Mouse (Mus musculus) forebrain, embryonic 16.5 days (tissue): ENCODE data around the gene Abhd12. TPM values are rescaled to one million over a fixed set of nuclear protein-coding genes. Genes with fewer than 3 reads are reported as not detected.
A peak's percentile ranks its signal among the peaks of the same experiment; 100 is the strongest.
"Not testable (repeated sequence)": the region's sequence is repeated elsewhere in the genome, so short reads cannot be mapped to it uniquely, and the experiment has no call there.

Experiments used
- ATAC-seq: fragments of 200-750 bp; cut with Nextera tagmentation; 2 replicates; pipeline ENCODE4 v1.8.0; 2017; ENCODE audit warnings: mild to moderate bottlenecking, moderate library complexity
- H3K27ac ChIP-seq: fragments of 300-500 bp; sonication (generic); 2 replicates; pipeline ENCODE4 v1.5.1; 2014; ENCODE audit warnings: low read length, control low read depth
- H3K27me3 ChIP-seq: fragments of 300-500 bp; sonication (generic); replicated peaks from 2 replicates; pipeline ENCODE4 v1.6.1; 2014; ENCODE audit warnings: low read length; ENCODE audit not compliant: control insufficient read depth, insufficient read depth
- H3K36me3 ChIP-seq: fragments of 300-500 bp; sonication (generic); 2 replicates; pipeline ENCODE4 v1.6.1; 2014; ENCODE audit not compliant: control insufficient read depth, insufficient read depth
- H3K4me1 ChIP-seq: fragments of 300-500 bp; sonication (generic); replicated peaks from 2 replicates; pipeline ENCODE4 v1.6.1; 2014; ENCODE audit warnings: low read length; ENCODE audit not compliant: control insufficient read depth, insufficient read depth
- H3K4me2 ChIP-seq: fragments of 300-500 bp; sonication (generic); 2 replicates; pipeline ENCODE4 v1.6.1; 2014; ENCODE audit warnings: mild to moderate bottlenecking, low read length, control low read depth
- H3K4me3 ChIP-seq: fragments of 300-500 bp; sonication (generic); replicated peaks from 2 replicates; pipeline ENCODE4 v1.5.1; 2014; ENCODE audit warnings: mild to moderate bottlenecking, low read length, control low read depth
- H3K9ac ChIP-seq: fragments of 300-500 bp; sonication (generic); replicated peaks from 2 replicates; pipeline ENCODE4 v1.6.1; 2014; ENCODE audit warnings: low read depth, low read length, control low read depth
- H3K9me3 ChIP-seq: fragments of 300-500 bp; sonication (generic); 2 replicates; pipeline ENCODE4 v1.6.1; 2016; ENCODE audit warnings: low read length; ENCODE audit not compliant: control insufficient read depth
- WGBS: fragments of 180-500 bp; shearing (Covaris S2); extraction: QIAGEN DNeasy Blood & Tissue Kit; methylation state at CpG from one replicate; pipeline ENCODE4 v1.1.7; 2014; 5-methylcytosine and 5-hydroxymethylcytosine counted together
- polyA plus RNA-seq: library from polyadenylated mRNA; unstranded; fragments of >200 nt; fragmentation: Nextera tagmentation; extraction: Ambion mirVana; gene quantifications from 2 replicates; pipeline ENCODE4 v1.2.1, GENCODE M21; 2015

The Abhd12 gene
- polyA plus RNA-seq, result 109 and 115 TPM in 2 replicates

- Histone ChIP-seq H3K27me3 (0 out of 2 replicates have a peak, but pooled peaks cover 3% of the 10 kb centered on the region), H3K36me3 (no peaks in the 10 kb centered on the region), H3K27ac (peak within 1 kb of the TSS; percentile 86), H3K9ac (peak within 1 kb of the TSS; percentile 83), H3K4me3 (peak within 1 kb of the TSS; percentile 73), H3K4me1 (peaks cover 16% of the 10 kb centered on the region), H3K9me3 (no peaks in the 10 kb centered on the region), H3K4me2 (peak within 1 kb of the TSS; percentile 63)
- ATAC-seq, result peak; percentile 98
- WGBS, result under 1% methylated on average over 72 of the region's 72 CpGs
These were observed at the start of gene Abhd12 for GRCm38 (mm10) chr2:150904272-150904935. TSS of gene Abhd12 (minus strand) at chr2:150904741.

GRCm38 (mm10) chr2:150951201-150951600 lies 46.7 kb upstream of the Abhd12 start:
- no peaks in the 10 kb centered on the region for H3K27me3 ChIP-seq
- WGBS, result 96% methylated on average over 2 of the region's 2 CpGs
- no peak overlapping the region for H3K27ac ChIP-seq
- H3K4me3 ChIP-seq, result no peak overlapping the region
- H3K9me3 ChIP-seq, result no peaks in the 10 kb centered on the region
- H3K4me1 ChIP-seq, result no peaks in the 10 kb centered on the region
- no peak for ATAC-seq
- no peak overlapping the region for H3K4me2 ChIP-seq
- peaks cover 7% of the 10 kb centered on the region for H3K36me3 ChIP-seq
- H3K9ac ChIP-seq, result no peak overlapping the region

- H3K4me2 ChIP-seq, result no peak overlapping the region
- H3K27ac ChIP-seq, result no peak overlapping the region
- peaks cover 7% of the 10 kb centered on the region for H3K36me3 ChIP-seq
- no peak overlapping the region for H3K4me3 ChIP-seq
- no peaks in the 10 kb centered on the region for H3K27me3 ChIP-seq
- WGBS, result 95% methylated on average over 6 of the region's 6 CpGs
- no peaks in the 10 kb centered on the region for H3K9me3 ChIP-seq
- no peak overlapping the region for H3K9ac ChIP-seq
- ATAC-seq, result no peak
- H3K4me1 ChIP-seq, result no peaks in the 10 kb centered on the region
These were observed 45.5 kb upstream of the Abhd12 start for GRCm38 (mm10) chr2:150950056-150950455.

GRCm38 (mm10) chr2:150949652-150950051 lies 45.1 kb upstream of the Abhd12 start:
- Histone ChIP-seq H3K4me3 (no peak overlapping the region), H3K27ac (no peak overlapping the region), H3K36me3 (peaks cover 7% of the 10 kb centered on the region), H3K9ac (no peak overlapping the region), H3K27me3 (no peaks in the 10 kb centered on the region), H3K4me2 (no peak overlapping the region), H3K9me3 (no peaks in the 10 kb centered on the region), H3K4me1 (no peaks in the 10 kb centered on the region)
- ATAC-seq, result no peak
- WGBS, result 95% methylated on average over 3 of the region's 3 CpGs

GRCm38 (mm10) chr2:150948786-150949185 lies 44.2 kb upstream of the Abhd12 start:
- Histone ChIP-seq H3K27ac (no peak overlapping the region), H3K27me3 (no peaks in the 10 kb centered on the region), H3K4me2 (no peak overlapping the region), H3K9ac (no peak overlapping the region), H3K9me3 (no peaks in the 10 kb centered on the region), H3K4me3 (no peak overlapping the region), H3K36me3 (peaks cover 10% of the 10 kb centered on the region), H3K4me1 (no peaks in the 10 kb centered on the region)
- no peak for ATAC-seq
- 76% methylated on average over 5 of the region's 5 CpGs for WGBS

- H3K4me2 ChIP-seq, H3K9me3 ChIP-seq, H3K4me1 ChIP-seq, ATAC-seq, H3K4me3 ChIP-seq, H3K9ac ChIP-seq, H3K27me3 ChIP-seq, H3K27ac ChIP-seq: not testable (repeated sequence)
- WGBS, result 92% methylated on average over 12 of the region's 12 CpGs
- H3K36me3 ChIP-seq, result peaks cover 11% of the 10 kb centered on the region
These were observed 43.5 kb upstream of the Abhd12 start for GRCm38 (mm10) chr2:150947880-150948611.

- not testable (repeated sequence) for H3K4me2 ChIP-seq, H3K27ac ChIP-seq, H3K4me3 ChIP-seq, H3K9me3 ChIP-seq, H3K9ac ChIP-seq, H3K27me3 ChIP-seq, H3K4me1 ChIP-seq, ATAC-seq
- H3K36me3 ChIP-seq, result peaks cover 11% of the 10 kb centered on the region
- 92% methylated on average over 5 of the region's 5 CpGs for WGBS
These were observed 42.8 kb upstream of the Abhd12 start for GRCm38 (mm10) chr2:150947341-150947740.

GRCm38 (mm10) chr2:150944017-150944416 lies 39.5 kb upstream of the Abhd12 start:
- 96% methylated on average over 5 of the region's 5 CpGs for WGBS
- H3K4me1 ChIP-seq, result no peaks in the 10 kb centered on the region
- H3K9ac ChIP-seq, result no peak overlapping the region
- H3K27me3 ChIP-seq, result no peaks in the 10 kb centered on the region
- peaks cover 6% of the 10 kb centered on the region for H3K36me3 ChIP-seq
- H3K4me3 ChIP-seq, result no peak overlapping the region
- no peak overlapping the region for H3K4me2 ChIP-seq
- ATAC-seq, result no peak
- no peaks in the 10 kb centered on the region for H3K9me3 ChIP-seq
- H3K27ac ChIP-seq, result no peak overlapping the region

GRCm38 (mm10) chr2:150934659-150935058 lies 30.1 kb upstream of the Abhd12 start:
- peaks cover 33% of the 10 kb centered on the region for H3K36me3 ChIP-seq

More at GRCm38 (mm10) chr2:150934659-150935058, 30.1 kb upstream of the Abhd12 start:
- Histone ChIP-seq H3K4me3 (no peak overlapping the region), H3K27ac (no peak overlapping the region), H3K4me2 (no peak overlapping the region), H3K4me1 (no peaks in the 10 kb centered on the region), H3K9ac (no peak overlapping the region), H3K27me3 (no peaks in the 10 kb centered on the region), H3K9me3 (no peaks in the 10 kb centered on the region)
- no peak for ATAC-seq
- 98% methylated on average over 4 of the region's 4 CpGs for WGBS
